ENCODE assay signal across 8 mouse cellular contexts in the genomic region with DNA sequence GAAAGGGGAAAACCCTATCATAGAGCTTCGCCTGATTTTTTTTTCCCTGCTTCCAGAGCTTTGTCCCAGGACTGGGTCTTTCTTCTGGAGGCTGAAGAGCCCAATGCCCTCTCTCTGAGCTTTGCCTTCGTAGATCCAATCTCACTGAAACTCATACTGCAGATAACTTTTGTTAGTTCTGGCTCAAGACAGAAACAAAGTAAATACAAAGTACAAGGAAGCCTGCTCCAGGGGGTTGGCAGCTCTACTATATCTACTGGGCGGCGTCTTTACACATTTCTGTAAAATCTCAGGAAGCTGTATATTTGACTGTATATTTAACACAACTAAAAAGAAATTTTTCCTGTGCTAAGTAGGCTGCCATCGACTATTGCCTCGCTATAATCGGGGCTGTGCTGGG. TPM values are rescaled to one million over a fixed set of nuclear protein-coding genes. Genes with fewer than 3 reads are reported as not detected.
DNase-seq lines count a peak whose midpoint lies in the region; ATAC-seq lines count a peak whose summit lies in the region.
"Had no signal": no experiment of that assay in that cellular context is flagged by ENCODE, and none has a peak within 500 bp of the region (broad histone marks: within the 10 kb centered on the region; RNA-seq: fewer than 3 reads in every experiment).

No protein-coding gene starts in this region.

- H3K27ac ChIP-seq in lung, embryonic 16.5 days (ENCODE audit: low read length) = peak overlapping the region; percentile 32; the same call in 1 of the 2 replicates
- H3K27ac ChIP-seq in forebrain, embryonic 16.5 days (ENCODE audit: low read length) = peak overlapping the region; percentile 80; the same call in 1 of the 2 replicates
- no peak overlapping the region for H3K27ac ChIP-seq in liver, embryonic 11.5 days (ENCODE audit: low read depth, low read length)
- H3K27ac ChIP-seq in stomach, embryonic 15.5 days = peak overlapping the region; percentile 82

- H3K36me3 ChIP-seq in lung, embryonic 16.5 days (ENCODE audit: control insufficient read depth, insufficient read depth, low read length) = no peaks in the 10 kb centered on the region
- H3K36me3 ChIP-seq in forebrain, embryonic 16.5 days (ENCODE audit: control insufficient read depth, insufficient read depth) = 0 out of 2 replicates have a peak, but pooled peaks cover 3% of the 10 kb centered on the region
- no peaks in the 10 kb centered on the region for H3K36me3 ChIP-seq in liver, embryonic 11.5 days (ENCODE audit: control insufficient read depth, insufficient read depth, low read length)
- H3K36me3 ChIP-seq in stomach, embryonic 15.5 days = no peaks in the 10 kb centered on the region

- H3K9me3 ChIP-seq in lung, embryonic 16.5 days (ENCODE audit: control insufficient read depth, low read length) = no peaks in the 10 kb centered on the region
- no peaks in the 10 kb centered on the region for H3K9me3 ChIP-seq in forebrain, embryonic 16.5 days (ENCODE audit: control insufficient read depth, low read length)
- H3K9me3 ChIP-seq in liver, embryonic 11.5 days (ENCODE audit: control insufficient read depth, low read length) = peaks cover 3% of the 10 kb centered on the region; the same call in 1 of the 2 replicates
- H3K9me3 ChIP-seq in stomach, embryonic 15.5 days = no peaks in the 10 kb centered on the region

- H3K4me1 ChIP-seq in lung, embryonic 16.5 days (replicated peaks; ENCODE audit: control insufficient read depth, insufficient read depth, low read length) = peaks cover 11% of the 10 kb centered on the region
- peaks cover 17% of the 10 kb centered on the region for H3K4me1 ChIP-seq in forebrain, embryonic 16.5 days (replicated peaks; ENCODE audit: control insufficient read depth, insufficient read depth, low read length)
- H3K4me1 ChIP-seq in liver, embryonic 11.5 days (replicated peaks; ENCODE audit: control insufficient read depth, insufficient read depth, low read length) = no peaks in the 10 kb centered on the region
- peaks cover 4% of the 10 kb centered on the region; the same call in 1 of the 2 replicates for H3K4me1 ChIP-seq in stomach, embryonic 15.5 days

- peak overlapping the region; percentile 74 for H3K4me3 ChIP-seq in lung, embryonic 16.5 days (ENCODE audit: low read length)
- peak overlapping the region; percentile 81 for H3K4me3 ChIP-seq in forebrain, embryonic 16.5 days (replicated peaks; ENCODE audit: low read length)
- H3K4me3 ChIP-seq in liver, embryonic 11.5 days (ENCODE audit: low read depth, low read length) = peak overlapping the region; percentile 64
- H3K4me3 ChIP-seq in stomach, embryonic 15.5 days (replicated peaks) = peak overlapping the region; percentile 65

- H3K9ac ChIP-seq in lung, embryonic 16.5 days (ENCODE audit: low read length) = peak overlapping the region; percentile 83
- H3K9ac ChIP-seq in forebrain, embryonic 16.5 days (replicated peaks; ENCODE audit: low read depth, low read length) = peak overlapping the region; percentile 95
- no peak overlapping the region for H3K9ac ChIP-seq in liver, embryonic 11.5 days (ENCODE audit: low read depth, low read length)
- H3K9ac ChIP-seq in stomach, embryonic 15.5 days = peak overlapping the region; percentile 67; the same call in 1 of the 2 replicates

- DNase-seq in lung, adult 18-20 months = no peak
- DNase-seq in liver, embryonic 11.5 days (ENCODE audit: low spot score) = no peak
- DNase-seq in thymus, postnatal 25 days = no peak

- H3K4me2 ChIP-seq in lung, embryonic 16.5 days (ENCODE audit: low read depth, low read length) = peak overlapping the region; percentile 98
- peak overlapping the region; percentile 76 for H3K4me2 ChIP-seq in forebrain, embryonic 16.5 days (ENCODE audit: low read length)
- peak overlapping the region; percentile 97 for H3K4me2 ChIP-seq in liver, embryonic 11.5 days
- peak overlapping the region; percentile 95 for H3K4me2 ChIP-seq in stomach, embryonic 15.5 days

- peak; percentile 42; the same call in 1 of the 2 replicates for ATAC-seq in lung, embryonic 16.5 days (ENCODE audit: low read depth)
- no peak; the same call in none of the 2 replicates for ATAC-seq in forebrain, embryonic 16.5 days
- no peak for ATAC-seq in liver, embryonic 11.5 days (replicated peaks; ENCODE audit: low FRiP score)
- peak; percentile 75 for ATAC-seq in stomach, embryonic 15.5 days (ENCODE audit: insufficient read depth, low FRiP score, low read depth)
- ATAC-seq in erythroblast, adult 5-6 weeks (replicated peaks; ENCODE audit: low FRiP score, poor library complexity, severe bottlenecking) = no peak

- 15% methylated on average over 7 of the region's 7 CpGs for WGBS in lung, embryonic 16.5 days
- WGBS in forebrain, embryonic 16.5 days = 13% methylated on average over 7 of the region's 7 CpGs
- 23% methylated on average over 7 of the region's 7 CpGs for WGBS in liver, embryonic 11.5 days
- 20% methylated on average over 7 of the region's 7 CpGs for WGBS in stomach, embryonic 15.5 days

- no peaks in the 10 kb centered on the region for H3K27me3 ChIP-seq in lung, embryonic 16.5 days (ENCODE audit: control insufficient read depth, insufficient read depth, low read depth, low read length)
- no peaks in the 10 kb centered on the region for H3K27me3 ChIP-seq in forebrain, embryonic 16.5 days (replicated peaks; ENCODE audit: control insufficient read depth, insufficient read depth, low read length)
- no peaks in the 10 kb centered on the region; the same call in 1 of the 2 replicates for H3K27me3 ChIP-seq in liver, embryonic 11.5 days (replicated peaks; ENCODE audit: control insufficient read depth, insufficient read depth, low read length)
- no peaks in the 10 kb centered on the region for H3K27me3 ChIP-seq in stomach, embryonic 15.5 days (replicated peaks)

RNA-seq across cellular contexts. Expression of gene Tmc7, which starts 0.7 kb away (rescaled TPM):
- polyA plus RNA-seq in lung, embryonic 16.5 days (2015; fragmentation: Nextera tagmentation; extraction: Ambion mirVana) = 2.9 and 3.3 TPM in 2 replicates
- polyA plus RNA-seq in forebrain, embryonic 16.5 days (2015; fragmentation: Nextera tagmentation; extraction: Ambion mirVana) = 8.5 and 9.7 TPM in 2 replicates
- 0.89 and 1.3 TPM in 2 replicates for polyA plus RNA-seq in liver, embryonic 11.5 days (2014; fragmentation: Nextera tagmentation; extraction: Ambion mirVana)
- polyA plus RNA-seq in stomach, embryonic 15.5 days (2015; fragmentation: Nextera tagmentation; extraction: Ambion mirVana) = 8.4 and 9.2 TPM in 2 replicates
- not detected in 2 replicates for total RNA-seq in erythroblast, adult 5-6 weeks (2015; ENCODE audit: low replicate concordance)
- 0.14 TPM in 1 of 2 replicates, not detected in the other for total RNA-seq in erythroblast, adult 5-6 weeks (2017; ENCODE audit: low replicate concordance)
- polyA plus RNA-seq: erythroblast, embryonic 14.5 days had no signal

RNA-seq across cellular contexts. Expression of gene Tmc5, which starts 13.3 kb away (rescaled TPM):
- polyA plus RNA-seq in lung, embryonic 16.5 days (2015; fragmentation: Nextera tagmentation; extraction: Ambion mirVana) = 0.50 and 0.58 TPM in 2 replicates
- polyA plus RNA-seq in forebrain, embryonic 16.5 days (2015; fragmentation: Nextera tagmentation; extraction: Ambion mirVana) = 0.16 and 0.24 TPM in 2 replicates
- not detected in 2 replicates for polyA plus RNA-seq in liver, embryonic 11.5 days (2014; fragmentation: Nextera tagmentation; extraction: Ambion mirVana)
- 2.1 and 2.7 TPM in 2 replicates for polyA plus RNA-seq in stomach, embryonic 15.5 days (2015; fragmentation: Nextera tagmentation; extraction: Ambion mirVana)
- not detected in 2 replicates for total RNA-seq in erythroblast, adult 5-6 weeks (2015; ENCODE audit: low replicate concordance)
- total RNA-seq in erythroblast, adult 5-6 weeks (2017; ENCODE audit: low replicate concordance) = not detected in 2 replicates
- polyA plus RNA-seq: erythroblast, embryonic 14.5 days had no signal

RNA-seq across cellular contexts. Expression of gene Coq7, which starts 50.7 kb away (rescaled TPM):
- polyA plus RNA-seq in lung, embryonic 16.5 days (2015; fragmentation: Nextera tagmentation; extraction: Ambion mirVana) = 116 and 117 TPM in 2 replicates
- 69.3 and 78.2 TPM in 2 replicates for polyA plus RNA-seq in forebrain, embryonic 16.5 days (2015; fragmentation: Nextera tagmentation; extraction: Ambion mirVana)
- 104 and 114 TPM in 2 replicates for polyA plus RNA-seq in liver, embryonic 11.5 days (2014; fragmentation: Nextera tagmentation; extraction: Ambion mirVana)
- 105 and 113 TPM in 2 replicates for polyA plus RNA-seq in stomach, embryonic 15.5 days (2015; fragmentation: Nextera tagmentation; extraction: Ambion mirVana)
- total RNA-seq in erythroblast, adult 5-6 weeks (2015; ENCODE audit: low replicate concordance) = 8.5 and 8.6 TPM in 2 replicates
- total RNA-seq in erythroblast, adult 5-6 weeks (2017; ENCODE audit: low replicate concordance) = 2.2 and 5.3 TPM in 2 replicates

Comparison
In these comparisons a context has a peak if more than half of its experiments do, and no peak if none do; other contexts are left out.
1. ATAC-seq: peak in lung, embryonic 16.5 days (single experiment) and stomach, embryonic 15.5 days (single experiment); none in forebrain, embryonic 16.5 days (single experiment), liver, embryonic 11.5 days (single experiment) and erythroblast, adult 5-6 weeks (single experiment).
2. Peak in every context shown above with its lines, with median percentiles within 50 percentile points of each other: H3K4me2 ChIP-seq and H3K4me3 ChIP-seq.